Mouse (Mus musculus): ENCODE measurements around the gene Capzb.

Capzb gene

DNA sequence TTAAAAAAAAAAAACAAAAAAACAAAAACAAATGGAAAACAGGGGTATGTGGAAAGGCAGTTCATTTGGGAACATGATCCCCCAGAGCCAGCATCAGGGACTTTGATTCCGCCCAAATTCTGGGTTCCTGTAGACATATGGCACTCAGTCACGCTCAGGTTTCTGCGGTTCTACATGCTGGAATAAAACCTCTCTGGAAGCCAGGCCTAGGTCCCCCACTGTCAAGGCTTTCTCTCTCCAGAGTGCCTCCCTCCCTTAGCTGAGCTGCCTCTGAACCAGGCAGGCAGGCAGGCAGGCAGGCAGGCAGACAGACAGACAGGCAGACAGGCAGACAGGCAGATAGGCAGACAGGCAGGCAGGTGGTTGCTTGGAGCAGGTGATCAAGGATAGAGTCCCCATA, 77.5 kb downstream of the Capzb start:
- DNase-seq, result peak; percentile 84

DNA sequence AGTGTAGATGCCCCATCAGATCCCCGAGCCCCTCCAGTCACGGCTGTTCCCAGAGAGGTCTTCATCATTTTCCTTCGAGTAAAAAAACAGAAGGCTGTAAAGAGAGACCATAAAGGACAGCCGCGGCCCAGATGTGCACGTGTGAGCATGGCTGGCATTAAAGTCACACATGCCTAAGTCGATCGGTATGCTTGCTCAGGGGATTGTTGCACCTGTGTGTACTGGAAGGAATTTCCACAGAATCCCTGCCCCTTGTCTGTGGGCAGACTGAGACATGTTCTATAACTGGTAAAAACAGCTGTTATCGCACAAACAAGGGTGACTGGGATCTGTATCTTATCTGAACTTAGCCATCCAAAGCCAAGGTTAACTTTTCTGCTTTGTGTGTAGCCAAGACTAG, 78.9 kb downstream of the Capzb start:
- no peak for DNase-seq

DNA sequence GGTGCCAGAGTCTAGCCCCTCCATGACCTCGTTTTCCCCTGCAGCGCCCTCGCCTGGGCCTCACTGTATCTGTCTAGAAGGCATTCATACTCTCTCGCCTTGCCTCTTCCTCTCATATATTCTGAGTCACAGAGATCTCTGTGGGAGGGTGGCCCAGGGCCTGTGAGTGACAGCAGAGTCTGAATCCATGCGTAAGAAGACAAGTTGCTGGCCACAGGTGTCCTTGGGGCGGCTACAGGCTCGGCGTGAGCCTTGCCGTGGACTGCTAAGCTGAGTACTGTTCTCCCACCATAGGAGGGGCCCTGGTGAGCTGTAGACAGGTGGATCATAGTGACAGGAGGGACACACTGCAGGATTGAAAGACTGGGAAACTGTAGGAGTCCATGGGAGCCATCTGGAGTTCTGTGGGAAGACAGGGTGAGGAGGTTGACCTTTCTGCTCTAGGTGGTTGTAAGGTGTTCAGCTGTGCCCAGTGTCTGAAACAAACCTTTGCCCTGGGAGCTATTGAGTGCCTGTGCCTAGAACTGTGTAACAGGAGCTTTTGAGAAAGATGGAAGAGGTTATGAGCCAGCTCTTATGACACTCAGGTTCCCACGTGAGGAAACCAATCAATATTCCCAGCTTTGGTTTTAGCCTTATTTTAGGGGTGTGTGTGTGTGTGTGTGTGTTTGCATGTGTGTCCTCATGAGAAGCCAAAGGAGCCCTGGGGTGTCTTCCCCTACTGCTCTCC, 80.4 kb downstream of the Capzb start:
- peak; percentile 70 for DNase-seq

DNA sequence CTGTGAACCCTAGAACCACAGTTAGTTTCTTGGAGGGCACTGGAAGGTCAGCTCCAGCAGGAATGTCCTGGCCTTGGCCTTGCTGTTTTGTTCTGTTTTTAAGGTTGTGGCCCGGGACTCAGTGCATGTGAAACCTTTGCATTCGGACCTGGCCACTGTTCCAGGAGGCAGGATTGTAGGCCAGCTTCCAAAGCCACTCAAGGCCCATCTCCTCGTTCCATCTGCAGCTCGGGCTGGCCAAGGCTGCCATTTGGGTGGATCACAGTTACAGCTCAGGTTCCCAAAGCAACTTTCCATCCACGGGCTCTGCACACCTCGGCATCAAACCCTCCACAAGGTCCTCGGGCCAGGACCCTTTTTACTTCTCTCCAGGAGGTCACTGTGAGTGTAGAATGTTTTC, 81.9 kb downstream of the Capzb start:
- peak; percentile 82 for DNase-seq

DNA sequence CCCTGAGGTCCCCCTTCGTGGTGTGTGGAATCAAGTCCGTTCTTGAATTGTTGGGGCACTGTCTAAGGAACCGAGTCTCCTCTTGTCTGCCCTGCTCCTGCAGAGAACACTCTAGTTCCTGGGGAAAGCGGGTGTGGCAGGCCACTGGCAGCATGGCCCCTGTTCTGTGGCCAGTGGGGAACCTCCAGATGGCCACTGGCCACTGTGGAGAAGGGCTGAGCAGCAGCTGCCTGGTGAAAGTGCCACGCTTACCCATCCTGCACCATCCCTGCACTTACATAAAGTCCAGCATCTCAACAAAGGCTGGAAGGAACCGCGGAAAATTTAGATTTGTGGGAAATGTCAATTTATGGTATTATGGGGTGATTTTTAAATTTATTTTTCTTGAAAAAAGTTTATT, 83.7 kb downstream of the Capzb start:
- DNase-seq, result no peak

DNA sequence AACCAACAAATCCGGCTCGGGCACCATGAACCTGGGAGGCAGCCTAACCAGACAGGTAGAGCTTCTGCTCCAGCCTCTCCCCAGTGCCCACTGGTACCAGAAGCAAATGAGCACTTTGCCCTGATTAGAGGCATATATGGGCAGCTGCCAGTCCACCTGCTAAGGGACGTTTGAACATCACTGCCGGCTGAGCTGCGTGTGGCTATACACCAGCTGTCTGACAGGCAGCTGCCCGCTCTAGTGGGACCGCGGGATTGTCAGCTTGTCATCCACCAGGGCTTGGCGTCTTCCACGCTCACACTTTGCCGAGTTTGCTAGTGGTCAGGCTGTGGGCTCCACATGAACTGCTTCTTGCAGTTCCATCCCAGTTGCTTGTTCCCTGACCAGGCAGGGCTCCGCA, 87.8 kb downstream of the Capzb start:
- peak; percentile 22 for DNase-seq

DNA sequence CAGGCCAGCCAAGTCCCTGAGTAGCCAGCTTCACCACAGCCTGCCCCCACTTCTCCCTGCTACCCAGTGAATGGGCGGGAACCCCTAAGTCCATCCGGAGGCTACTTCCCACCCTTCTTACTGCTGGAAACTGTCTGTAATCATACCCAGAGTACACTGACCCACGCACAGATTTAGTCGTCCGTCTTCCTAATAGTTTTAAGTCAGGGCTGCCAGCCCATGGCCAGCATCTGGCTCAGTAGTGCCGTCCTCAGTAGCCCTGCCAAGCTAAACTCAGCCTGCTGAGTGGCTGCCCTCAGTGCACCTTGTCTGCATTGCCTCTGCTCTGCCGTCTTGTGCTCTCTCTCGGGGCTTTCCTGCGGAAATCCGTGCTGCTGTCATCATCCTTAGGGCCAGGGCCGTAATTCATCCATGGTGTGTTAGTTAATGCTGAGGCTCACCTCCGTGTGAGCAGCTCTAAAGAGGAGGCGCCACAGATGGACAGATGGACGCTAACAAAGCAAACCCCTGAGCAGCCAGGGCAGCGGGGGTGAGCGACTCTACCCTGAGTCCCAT, 89.2 kb downstream of the Capzb start:
- DNase-seq, result no peak

DNA sequence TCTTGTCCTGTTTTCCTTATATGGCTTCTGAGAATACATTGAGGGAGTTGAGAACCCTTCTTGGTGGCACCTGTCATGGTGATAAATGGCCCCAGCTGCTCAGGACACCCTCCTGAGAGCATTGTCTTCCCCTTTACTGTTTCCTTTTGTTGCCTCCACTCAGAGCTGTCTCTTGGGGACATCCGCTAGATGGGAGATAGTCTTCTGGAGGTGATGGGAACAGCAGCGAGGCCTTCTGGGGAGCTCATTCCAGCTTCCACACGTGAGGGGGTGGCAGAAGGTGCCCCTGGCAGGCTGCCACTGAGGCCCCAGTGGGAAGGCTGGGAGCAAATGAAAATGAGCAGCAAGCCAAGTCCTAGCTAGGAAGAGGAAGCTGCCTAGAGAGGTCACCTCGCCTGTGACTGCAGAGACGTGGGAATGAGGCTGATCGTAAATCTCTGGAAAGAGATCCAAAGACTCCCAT, 90.3 kb downstream of the Capzb start:
- peak; percentile 83 for DNase-seq

DNA sequence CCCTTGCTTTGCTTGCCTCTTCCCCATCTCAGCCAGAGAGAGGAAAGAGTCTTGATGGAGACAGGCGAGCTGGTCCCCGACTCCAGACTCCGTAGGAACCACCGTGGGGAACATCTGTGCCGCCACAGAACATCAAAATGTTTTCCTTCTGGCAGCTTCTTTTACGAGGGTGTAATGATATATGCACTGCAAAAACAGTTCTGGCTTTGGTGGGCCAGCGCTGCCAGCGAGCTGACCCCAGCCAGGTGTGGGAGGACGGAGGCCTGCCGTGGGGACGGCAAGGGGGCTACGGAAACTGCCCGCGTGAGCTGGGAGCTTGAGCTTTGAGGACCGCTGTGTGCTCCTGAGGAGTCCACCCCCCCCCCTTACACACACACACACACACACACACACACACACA, 92.2 kb downstream of the Capzb start:
- no peak for DNase-seq

DNA sequence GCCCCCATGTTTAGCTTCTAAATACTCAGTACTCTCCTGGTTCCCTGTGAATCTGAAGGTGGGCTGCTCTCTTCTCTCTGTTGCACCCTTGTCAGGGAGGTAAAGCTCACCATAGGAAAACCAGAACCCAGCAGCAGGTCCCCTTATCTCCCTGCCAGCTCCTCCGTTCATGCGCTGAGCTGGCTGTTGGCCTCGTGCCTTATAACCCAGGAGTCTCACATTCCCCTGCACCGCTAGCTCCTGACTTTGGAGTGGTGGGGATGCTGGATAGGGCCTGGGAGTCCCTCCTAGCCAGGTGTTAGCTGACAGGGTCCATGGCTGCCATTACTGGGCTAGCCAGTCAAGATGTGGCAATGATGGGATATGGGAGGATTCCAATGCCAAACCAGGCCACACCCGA, 93.5 kb downstream of the Capzb start:
- DNase-seq, result peak; percentile 42

DNA sequence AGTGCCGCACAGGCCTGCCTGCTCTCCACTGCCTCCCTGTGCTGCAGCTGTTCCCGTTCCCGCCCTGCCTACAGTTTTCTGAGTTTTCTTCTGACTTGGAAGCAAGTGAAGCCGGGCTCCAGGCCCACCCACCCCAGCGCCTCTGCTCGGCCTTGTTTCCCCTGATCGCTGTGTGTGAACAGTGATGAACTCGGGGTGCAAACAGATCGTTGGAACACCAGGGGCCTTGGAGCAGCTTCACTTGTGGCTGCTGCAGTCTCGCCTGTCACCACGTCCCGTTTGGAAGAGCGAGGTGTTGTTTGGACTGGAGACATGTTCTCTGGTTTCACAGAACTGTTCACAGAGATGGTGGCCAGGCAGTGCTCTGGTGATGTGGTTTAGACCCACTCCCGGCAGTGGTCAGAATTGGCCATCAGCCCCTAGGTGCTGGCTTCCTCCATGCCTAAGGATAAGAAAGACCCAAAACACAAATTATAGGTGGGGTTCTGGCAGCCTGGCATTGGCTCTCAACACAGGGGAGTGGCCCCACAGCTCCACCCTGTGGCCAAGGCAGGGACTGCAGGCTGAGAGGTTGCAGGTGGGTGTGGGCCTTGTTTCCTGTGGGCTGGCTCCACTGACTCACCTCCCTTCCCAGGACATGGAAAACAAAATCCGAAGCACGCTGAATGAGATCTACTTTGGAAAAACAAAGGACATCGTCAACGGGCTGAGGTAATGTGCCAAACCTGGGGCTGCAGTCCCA, 94.6 kb downstream of the Capzb start:
- DNase-seq, result peak; percentile 79

DNA sequence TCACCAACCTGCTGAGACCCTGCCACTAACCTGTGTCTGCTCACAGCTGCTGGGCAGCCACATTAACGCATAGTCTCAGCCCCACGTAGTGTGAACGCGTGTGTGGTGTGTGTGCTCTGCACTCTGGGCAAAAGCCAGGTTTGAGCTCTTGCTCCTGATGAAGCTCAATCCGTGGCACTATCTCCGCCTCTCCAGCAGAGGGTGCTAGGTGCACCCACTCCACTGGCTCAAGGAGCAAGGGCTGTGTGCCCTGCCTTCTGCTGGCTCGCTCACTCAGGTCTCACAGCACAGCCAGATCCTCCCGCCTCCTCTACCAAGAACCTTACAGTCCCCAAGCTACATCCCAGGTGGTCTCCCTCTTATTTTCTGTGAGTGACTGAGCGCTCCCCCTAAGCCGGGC, 96.3 kb downstream of the Capzb start:
- DNase-seq, result peak; percentile 84

DNA sequence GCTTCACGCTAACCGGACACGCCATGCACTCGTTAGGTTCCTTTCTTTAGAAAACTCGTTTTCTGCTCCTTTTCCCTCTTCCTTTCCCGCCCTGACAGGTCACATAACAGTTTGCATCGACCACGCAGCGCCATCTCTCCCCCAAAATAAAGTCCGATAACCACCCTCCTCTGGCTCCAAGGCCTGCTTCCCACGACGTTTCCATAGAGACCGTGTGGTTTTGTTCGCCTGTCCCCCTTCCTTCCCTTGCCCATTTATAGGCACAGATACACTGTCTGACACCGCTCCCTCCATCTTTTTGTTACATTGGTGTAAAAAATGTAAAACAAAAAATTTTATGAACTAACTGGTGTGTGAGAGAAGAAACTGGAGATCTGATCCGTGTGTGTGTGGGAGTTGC, 98.4 kb downstream of the Capzb start:
- DNase-seq, result no peak

DNA sequence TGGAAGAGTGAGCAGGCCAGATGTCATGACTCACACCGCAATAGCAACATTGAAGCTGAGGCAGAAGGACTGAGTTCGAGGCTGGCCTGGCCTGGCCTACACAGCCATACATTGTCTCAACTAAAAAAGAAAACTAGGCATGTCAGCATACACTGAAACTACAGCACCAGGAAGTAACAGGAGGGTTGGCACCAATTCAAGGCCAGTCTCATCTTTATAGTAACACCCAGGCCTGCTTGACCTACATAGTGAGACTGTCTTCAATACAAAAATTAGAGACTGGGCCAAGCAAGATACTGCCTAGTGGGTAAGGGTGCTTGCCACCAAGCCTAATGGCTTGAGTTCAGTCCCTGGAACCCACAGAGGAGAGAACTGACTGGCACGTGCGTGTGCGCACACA, 99.3 kb downstream of the Capzb start:
- peak; percentile 49 for DNase-seq

DNA sequence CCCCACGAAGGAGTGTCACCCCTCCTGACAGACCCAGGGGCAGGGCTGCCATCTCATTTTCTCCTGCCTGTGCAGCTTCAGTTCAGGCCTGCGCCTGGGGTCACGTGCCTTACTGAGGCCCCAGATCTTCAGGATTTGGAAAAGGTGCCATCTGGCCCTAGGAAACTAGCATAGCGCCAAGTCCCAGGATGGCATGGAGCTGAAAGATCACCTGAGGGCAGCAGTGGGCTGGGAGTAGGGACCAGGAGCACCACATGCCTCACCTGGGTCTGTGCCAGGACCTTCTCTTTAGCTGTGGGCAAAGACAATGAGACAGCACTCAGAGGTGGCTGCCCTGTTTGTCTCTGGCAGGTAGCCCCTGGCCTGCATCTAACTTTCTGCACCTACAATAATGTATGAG, 104.9 kb downstream of the Capzb start:
- DNase-seq, result peak; percentile 98

DNA sequence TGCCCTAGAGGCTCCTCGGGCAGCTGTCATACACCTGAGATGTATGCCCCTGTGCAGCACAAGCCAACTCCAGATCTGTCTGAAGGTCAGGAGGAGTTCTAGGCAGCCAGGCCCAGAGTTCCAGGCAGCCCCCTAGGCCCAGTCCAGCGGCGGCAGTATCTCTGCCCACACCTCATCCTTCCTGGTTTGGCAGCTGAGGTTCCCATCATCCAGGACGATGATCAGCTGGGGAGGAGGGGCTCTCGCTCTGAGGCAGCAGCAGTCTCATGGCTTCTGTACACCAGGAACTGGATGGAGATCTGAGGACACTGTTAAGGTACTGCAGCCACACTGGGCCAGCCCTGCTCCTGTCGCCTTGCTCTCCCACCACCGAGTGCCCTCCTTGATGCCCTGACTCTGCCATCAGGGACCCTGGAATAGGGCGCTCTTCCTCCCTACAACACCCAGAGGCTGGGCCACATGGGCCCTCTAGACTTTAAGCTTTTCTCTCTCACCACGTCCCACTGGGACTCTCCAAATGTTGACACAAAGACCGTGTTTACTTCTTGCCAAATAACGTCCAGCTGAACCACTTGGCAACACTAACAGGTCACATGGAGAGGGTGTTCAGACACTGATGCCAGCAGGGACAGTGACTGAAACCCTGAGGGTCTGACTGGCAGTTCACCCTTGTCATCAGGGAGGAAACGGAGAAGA, 106.1 kb downstream of the Capzb start:
- DNase-seq, result peak; percentile 55

DNA sequence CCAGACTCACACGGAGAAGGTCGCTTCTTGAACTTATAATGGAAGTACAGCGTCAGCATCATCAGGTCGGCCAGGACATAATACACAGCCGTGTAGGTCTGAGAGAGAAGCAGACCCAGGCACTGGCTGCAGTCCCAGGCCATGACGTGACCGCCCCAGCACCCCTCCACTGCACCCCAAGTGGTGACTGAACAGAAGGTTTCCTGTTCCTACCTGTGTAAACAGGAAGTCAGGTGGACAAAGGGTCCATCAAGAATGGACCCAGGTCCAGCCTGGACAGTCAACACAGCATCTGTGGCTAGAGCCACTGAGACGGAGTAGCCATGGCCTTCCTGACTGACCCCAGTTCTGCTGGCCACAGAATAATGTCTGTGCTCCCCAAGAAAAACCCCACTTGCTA, 109.1 kb downstream of the Capzb start:
- DNase-seq, result no peak

DNA sequence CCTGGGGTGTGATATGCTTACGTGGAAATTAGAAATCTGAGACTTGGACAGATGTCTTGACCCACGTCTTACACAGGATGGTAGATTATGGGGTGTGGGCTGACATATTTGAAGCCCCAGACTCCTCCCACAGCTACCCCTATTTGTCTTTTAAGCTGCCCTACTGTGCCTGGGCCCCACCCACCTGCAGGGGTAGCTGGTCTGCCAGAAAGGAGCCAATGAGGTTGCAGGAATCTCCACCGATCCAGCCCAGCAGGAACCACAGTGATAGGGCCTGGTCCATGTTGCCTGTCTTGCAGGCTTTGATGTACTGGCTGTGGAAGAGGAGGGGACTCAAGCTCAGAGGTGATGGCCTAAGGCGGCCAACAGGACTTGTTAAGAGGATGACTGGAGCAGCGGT, 109.5 kb downstream of the Capzb start:
- peak; percentile 30 for DNase-seq

DNA sequence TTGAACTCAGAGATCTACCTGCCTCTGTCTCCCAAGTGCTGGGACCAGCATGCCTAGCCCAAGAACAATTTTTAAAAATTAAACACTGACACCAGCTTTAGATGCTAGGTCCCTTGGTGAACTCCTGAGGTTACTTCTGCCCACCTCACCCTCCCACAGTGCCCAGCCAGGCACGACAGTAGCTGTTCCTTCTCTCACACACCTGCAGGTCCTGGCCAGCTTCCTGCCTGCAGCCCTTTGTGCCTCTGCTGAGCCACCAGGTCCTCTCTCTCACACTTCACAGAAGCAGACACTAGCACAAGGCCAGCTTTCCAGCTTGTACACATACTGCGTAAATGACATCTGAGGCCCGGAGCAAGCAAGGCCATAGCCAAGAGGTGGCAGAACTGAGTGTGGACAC, 112.8 kb downstream of the Capzb start:
- DNase-seq, result no peak

DNA sequence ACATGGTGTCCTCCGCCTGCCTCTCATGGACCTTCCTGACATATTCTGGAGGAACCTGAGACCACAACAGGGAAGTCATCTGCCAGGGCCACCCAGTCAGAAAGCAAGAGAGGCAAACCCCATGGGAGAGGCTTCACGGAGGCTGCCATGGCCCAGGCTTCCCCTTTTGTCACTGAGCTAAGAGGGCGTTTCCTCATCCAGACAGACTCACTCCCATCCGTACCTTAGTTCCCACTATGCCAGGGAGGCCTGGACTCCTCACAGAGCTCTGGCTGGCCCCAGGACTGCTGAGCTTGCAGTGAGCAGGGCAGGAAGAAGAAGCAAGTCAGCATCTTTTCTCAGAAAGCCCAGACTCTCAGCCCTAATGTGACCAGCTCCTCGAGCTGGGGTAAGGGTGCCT, 115.2 kb downstream of the Capzb start:
- peak; percentile 17 for DNase-seq

DNA sequence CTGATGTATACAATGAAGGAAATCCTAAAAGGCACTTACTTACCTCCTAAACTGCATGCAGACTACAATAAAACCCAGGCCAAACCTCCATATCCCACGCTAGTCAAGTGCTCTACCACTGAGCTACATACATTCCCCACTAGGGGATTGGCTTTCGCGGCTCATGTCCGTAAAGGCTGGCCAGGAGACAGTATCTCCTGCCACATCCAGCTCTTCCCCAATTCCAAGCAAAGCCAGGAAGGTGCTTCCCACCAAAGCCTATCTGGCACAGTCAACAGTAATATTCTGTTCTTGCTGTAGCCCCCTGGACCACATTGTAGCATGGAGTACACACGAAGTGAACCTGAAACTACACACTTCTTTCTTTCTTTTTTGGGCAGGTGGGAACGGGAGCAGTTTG, 117.0 kb downstream of the Capzb start:
- DNase-seq, result peak; percentile 38

DNA sequence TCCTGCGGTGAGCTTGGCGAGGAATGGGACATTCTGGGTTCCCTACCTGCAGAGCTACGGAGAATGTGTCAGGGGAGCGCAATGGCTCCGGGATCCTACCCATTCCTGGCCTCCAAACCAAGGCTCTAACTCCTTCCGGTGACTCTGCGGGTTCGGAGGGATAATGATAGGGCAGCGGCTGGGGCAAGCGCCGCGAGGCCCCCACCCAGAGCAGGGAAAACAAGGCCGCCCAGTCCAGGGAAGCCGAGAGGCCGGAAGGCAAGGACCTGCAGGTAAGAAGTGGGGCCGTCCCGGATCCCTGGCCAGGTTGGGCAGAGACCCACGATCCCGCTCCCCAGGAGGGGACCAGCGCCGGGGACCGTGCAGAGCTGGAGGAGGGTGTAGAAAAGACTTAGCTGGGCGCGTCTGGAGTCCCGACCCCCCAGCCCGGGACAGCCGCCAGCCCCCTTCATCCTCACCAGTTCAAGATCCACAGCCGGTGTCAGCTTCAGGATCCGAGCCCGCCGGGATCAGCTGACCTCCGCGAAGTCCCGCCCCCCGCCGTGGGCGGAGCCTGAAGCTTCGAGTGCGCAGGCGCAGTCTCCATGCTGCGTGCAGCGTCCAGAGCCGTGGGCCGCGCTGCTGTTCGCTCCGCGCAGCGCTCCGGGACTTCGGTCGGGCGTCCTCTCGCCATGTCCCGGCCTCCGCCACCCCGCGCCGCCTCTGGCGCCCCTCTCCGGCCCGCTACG, 117.6 kb downstream of the Capzb start, which contains the start of the genes Pqlc2 and Akr7a5:
Gene Pqlc2 (minus strand): TSS at position 538 of the 728 bp plus-strand sequence.
Gene Akr7a5 (plus strand): TSS at position 574 of the 728 bp plus-strand sequence.
- peak; percentile 97 for DNase-seq

Data from cerebellum, adult 9-11 months (tissue).